Mouse (Mus musculus): ENCODE results near the gene Slc22a21.
A peak's percentile ranks its signal among the peaks of the same experiment; 100 is the strongest.
"Not testable (repeated sequence)": the region's sequence is repeated elsewhere in the genome, so short reads cannot be mapped to it uniquely, and the experiment has no call there.

Slc22a21 gene

DNA sequence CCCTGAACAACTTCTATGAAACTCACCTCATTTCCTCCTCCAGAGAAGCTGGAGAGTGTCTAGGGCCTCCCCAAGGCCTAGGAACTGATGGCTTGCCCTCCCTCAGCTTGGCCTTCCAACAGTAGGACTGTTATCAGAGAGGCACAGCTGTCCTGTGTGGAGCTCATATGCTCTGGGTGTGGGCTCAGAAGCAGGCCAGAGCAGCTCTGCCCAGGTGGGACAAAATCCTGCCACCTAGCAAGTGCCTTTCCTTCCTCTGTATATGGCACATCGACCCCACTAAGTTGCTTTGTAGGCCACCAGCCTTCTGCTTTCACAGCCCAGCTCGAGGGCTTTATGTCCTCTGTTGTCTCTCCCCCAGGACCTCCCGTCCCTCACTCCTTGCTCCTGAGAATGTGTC is 24.6 kb upstream of the Slc22a21 start:
- Histone ChIP-seq H3K27me3 (ENCODE audit: insufficient read depth, low read length) (peaks cover 5% of the 10 kb centered on the region), H3K4me1 (replicated peaks; ENCODE audit: low read depth, low read length) (no peaks in the 10 kb centered on the region; the same call in 1 of the 2 replicates), H3K9me3 (ENCODE audit: low read length) (no peaks in the 10 kb centered on the region), H3K36me3 (ENCODE audit: insufficient read depth, low read length) (no peaks in the 10 kb centered on the region), H3K4me3 (replicated peaks; ENCODE audit: low read length) (no peak overlapping the region)
- TF ChIP-seq NANOG (IDR thresholded peaks at IDR 0.05; ENCODE audit: borderline replicate concordance, low read length) (no peak), CTCF (conservative IDR thresholded peaks at IDR 0.05; ENCODE audit: low read length) (no peak), POU5F1 (IDR thresholded peaks at IDR 0.05; ENCODE audit: borderline replicate concordance, low read length) (no peak)

DNA sequence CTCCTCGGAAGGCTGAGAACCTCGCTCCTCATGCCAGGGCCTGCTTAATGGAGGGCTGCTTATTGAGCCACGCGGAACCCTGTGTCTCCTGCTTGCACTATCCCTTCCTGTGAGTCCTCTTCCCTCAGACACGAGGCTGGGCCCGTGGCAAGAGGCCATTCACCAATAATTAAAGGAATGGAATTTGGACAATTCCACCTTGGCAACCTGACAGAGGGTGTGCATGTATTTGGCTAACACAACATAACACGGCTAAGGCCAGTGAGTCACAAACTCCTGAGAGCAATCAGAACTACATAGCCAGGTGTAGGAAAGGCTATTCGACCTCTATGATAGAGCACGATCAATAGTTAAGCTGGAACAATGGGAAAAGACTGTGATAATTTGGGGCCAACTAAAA is 24.1 kb upstream of the Slc22a21 start:
- no peaks in the 10 kb centered on the region for H3K36me3 ChIP-seq (ENCODE audit: insufficient read depth, low read length)
- no peak overlapping the region for H3K4me3 ChIP-seq (replicated peaks; ENCODE audit: low read length)
- H3K27me3 ChIP-seq (ENCODE audit: insufficient read depth, low read length), result peaks cover 5% of the 10 kb centered on the region
- no peaks in the 10 kb centered on the region; the same call in 1 of the 2 replicates for H3K4me1 ChIP-seq (replicated peaks; ENCODE audit: low read depth, low read length)
- no peaks in the 10 kb centered on the region for H3K9me3 ChIP-seq (ENCODE audit: low read length)
- TF ChIP-seq POU5F1 (IDR thresholded peaks at IDR 0.05; ENCODE audit: borderline replicate concordance, low read length) (no peak), NANOG (IDR thresholded peaks at IDR 0.05; ENCODE audit: borderline replicate concordance, low read length) (no peak), CTCF (conservative IDR thresholded peaks at IDR 0.05; ENCODE audit: low read length) (no peak)

DNA sequence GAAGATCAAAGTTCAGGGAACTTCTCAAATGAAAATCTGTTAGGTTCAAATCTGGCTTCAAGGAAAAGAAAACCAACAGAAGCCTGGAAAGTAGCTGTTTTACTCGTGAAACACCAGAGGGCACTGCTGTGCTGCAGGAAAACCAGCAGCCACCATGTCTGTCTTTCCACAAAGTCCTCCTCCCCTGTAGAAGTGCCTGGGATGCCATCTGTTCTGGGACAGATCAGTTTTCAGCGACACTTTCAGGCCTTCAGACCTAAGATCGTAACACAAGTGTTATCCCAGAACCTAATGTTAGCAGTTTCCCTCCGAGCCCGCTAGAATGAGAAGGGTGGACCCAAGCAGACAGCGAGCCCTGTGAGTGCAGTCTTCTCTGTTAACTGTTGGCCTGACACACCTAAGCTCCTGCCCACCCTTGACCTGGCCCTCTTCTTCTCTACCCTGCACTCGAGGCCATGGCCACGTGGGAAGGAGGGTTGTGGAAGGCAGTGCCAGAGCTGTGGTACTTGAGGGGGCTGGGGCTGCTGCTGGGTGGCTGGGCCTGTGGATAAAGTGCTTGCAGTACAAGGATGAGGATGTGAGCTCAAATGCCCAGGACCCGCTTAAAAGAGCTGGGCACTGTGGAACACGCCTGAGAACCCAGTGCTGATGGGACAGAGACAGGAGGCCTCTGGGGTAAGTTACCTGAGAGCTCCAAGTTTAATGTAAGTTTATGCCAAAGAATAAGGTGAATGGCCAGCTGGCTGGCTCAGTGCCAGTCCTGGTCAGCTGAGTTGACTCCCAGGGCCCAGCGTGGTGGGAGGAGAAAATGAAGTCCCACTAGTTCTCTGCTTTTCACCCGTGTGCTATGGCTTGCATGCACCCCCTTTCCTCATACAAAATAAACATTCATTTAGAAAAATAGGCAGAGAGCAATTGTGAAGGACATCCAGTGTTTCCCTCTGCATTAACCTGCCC is 22.9 kb upstream of the Slc22a21 start:
- H3K27me3 ChIP-seq (ENCODE audit: insufficient read depth, low read length); H3K4me3 ChIP-seq (replicated peaks; ENCODE audit: low read length); H3K4me1 ChIP-seq (replicated peaks; ENCODE audit: low read depth, low read length); H3K36me3 ChIP-seq (ENCODE audit: insufficient read depth, low read length); H3K9me3 ChIP-seq (ENCODE audit: low read length): not testable (repeated sequence)
- peak; percentile 61 for TF ChIP-seq CTCF (conservative IDR thresholded peaks at IDR 0.05; ENCODE audit: low read length)

DNA sequence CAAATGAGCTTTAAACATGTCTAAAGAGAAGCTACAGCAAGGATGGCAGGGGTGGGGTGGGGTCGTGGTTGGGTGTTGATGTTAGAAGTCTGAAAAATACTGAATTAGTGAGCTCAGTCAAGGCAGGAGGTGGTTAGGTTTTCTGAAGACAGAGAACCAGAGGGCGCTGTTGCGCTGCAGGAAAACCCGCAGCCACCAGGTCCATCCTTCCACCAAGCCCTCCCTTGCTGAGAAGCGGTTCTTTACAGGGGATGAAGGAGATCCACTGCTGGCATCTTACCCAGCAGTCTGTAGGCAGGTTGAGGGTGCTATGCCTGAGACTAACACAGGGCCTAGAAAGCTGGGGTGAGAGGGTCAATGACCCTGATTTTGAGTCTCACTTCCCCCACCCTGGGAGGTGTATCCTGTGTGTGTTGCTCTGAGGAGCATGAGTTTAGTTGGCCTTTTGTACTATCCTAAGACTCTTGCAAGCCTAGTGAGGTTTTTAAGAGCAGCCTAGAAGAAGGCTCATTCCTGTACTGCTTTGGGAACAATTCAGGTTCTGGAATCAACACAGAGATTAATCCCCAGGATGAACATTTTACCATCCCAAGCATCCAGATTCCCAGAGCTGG is 22.1 kb upstream of the Slc22a21 start:
- TF ChIP-seq POU5F1 (IDR thresholded peaks at IDR 0.05; ENCODE audit: borderline replicate concordance, low read length), result no peak
- TF ChIP-seq CTCF (conservative IDR thresholded peaks at IDR 0.05; ENCODE audit: low read length), result peak; percentile 38
- Histone ChIP-seq H3K36me3 (ENCODE audit: insufficient read depth, low read length) (no peaks in the 10 kb centered on the region), H3K9me3 (ENCODE audit: low read length) (no peaks in the 10 kb centered on the region), H3K4me1 (replicated peaks; ENCODE audit: low read depth, low read length) (no peaks in the 10 kb centered on the region; the same call in 1 of the 2 replicates), H3K27me3 (ENCODE audit: insufficient read depth, low read length) (peaks cover 5% of the 10 kb centered on the region), H3K4me3 (replicated peaks; ENCODE audit: low read length) (no peak overlapping the region)

DNA sequence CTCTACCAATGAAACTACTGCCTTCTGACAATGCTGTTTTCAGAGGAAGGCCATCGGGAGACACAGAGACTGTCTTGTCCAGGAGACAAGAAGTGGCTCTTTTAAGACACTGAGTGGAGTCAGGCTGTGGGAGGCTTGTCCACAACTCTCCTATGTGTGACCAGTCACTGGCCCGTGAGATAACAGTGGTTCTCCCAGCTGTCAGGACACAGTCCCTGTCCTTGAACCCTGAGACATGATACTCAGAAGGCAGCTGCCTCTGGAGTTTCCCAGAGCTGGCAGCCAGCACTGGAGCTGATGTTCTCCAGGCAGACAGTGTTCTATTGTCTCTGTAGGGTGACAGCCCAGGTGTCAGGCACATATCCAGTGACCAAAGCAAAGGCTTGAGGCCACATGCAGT is 17.5 kb upstream of the Slc22a21 start:
- H3K4me1 ChIP-seq (replicated peaks; ENCODE audit: low read depth, low read length), result no peaks in the 10 kb centered on the region
- H3K9me3 ChIP-seq (ENCODE audit: low read length), result no peaks in the 10 kb centered on the region
- no peak overlapping the region for H3K4me3 ChIP-seq (replicated peaks; ENCODE audit: low read length)
- no peaks in the 10 kb centered on the region for H3K36me3 ChIP-seq (ENCODE audit: insufficient read depth, low read length)
- TF ChIP-seq CTCF (conservative IDR thresholded peaks at IDR 0.05; ENCODE audit: low read length), result no peak
- no peak for TF ChIP-seq NANOG (IDR thresholded peaks at IDR 0.05; ENCODE audit: borderline replicate concordance, low read length)
- no peak for TF ChIP-seq POU5F1 (IDR thresholded peaks at IDR 0.05; ENCODE audit: borderline replicate concordance, low read length)
- H3K27me3 ChIP-seq (ENCODE audit: insufficient read depth, low read length), result peaks cover 10% of the 10 kb centered on the region; the same call in 1 of the 2 replicates

DNA sequence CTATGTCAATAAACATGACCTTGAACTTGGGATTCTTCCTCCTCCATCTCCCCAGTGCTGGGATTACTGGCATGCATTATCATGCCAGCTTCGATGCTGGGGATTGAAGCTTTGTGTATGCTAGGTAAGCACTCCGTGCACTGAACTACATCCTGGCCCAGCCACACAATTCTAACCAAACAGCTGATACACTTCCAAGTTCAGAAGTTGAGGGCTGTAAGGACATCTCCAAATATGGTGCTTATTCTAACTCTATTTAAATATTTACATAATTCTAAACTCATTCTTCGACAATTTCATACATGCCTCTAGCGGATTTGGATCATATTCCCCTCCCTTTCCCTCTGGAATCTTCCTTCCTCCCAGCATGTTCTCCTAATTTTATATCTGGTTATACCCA is 12.1 kb upstream of the Slc22a21 start:
- Histone ChIP-seq H3K4me1 (replicated peaks; ENCODE audit: low read depth, low read length) (no peaks in the 10 kb centered on the region), H3K4me3 (replicated peaks; ENCODE audit: low read length) (no peak overlapping the region), H3K27me3 (ENCODE audit: insufficient read depth, low read length) (peaks cover 5% of the 10 kb centered on the region; the same call in 1 of the 2 replicates), H3K9me3 (ENCODE audit: low read length) (no peaks in the 10 kb centered on the region), H3K36me3 (ENCODE audit: insufficient read depth, low read length) (no peaks in the 10 kb centered on the region)
- TF ChIP-seq CTCF (conservative IDR thresholded peaks at IDR 0.05; ENCODE audit: low read length), result no peak
- no peak for TF ChIP-seq NANOG (IDR thresholded peaks at IDR 0.05; ENCODE audit: borderline replicate concordance, low read length)
- no peak for TF ChIP-seq POU5F1 (IDR thresholded peaks at IDR 0.05; ENCODE audit: borderline replicate concordance, low read length)

DNA sequence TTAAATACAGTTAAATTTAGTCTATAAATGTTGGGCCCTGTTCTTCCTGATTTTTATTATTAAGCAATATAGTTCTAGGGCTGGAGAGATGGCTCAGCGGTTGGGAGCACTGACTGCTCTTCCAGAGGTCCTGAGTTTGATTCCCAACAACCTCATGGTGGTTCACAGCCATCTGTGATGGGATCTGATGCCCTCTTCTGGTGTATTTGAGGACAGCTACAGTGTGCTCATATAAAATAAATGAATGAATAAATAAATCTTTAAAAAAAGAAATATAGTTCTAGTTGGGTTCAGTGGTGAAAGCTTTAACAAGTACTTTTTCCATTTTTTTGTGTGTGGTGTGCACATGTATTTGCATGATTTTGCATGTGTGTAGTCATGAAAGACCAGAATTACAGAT is 9.1 kb upstream of the Slc22a21 start:
- no peaks in the 10 kb centered on the region for H3K36me3 ChIP-seq (ENCODE audit: insufficient read depth, low read length)

DNA sequence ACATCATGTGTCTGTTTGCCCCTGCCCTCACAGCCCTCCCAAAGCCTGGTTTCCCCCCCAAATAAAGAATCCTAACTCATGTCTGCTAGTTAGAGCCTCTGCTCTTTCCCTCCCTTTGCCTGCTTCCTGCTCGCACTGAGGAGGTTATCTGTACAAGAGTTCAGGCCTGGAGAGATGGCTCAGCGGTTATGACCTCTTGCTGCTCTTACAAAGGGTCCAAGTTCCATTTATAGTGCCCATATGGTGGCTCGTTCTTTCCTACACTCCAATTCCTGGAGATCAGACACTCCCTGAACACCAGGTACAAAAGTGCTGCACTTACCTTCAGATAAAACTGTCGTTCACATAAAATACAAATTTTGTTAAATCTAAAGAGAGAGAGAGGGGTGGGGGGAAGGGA is 7.9 kb upstream of the Slc22a21 start:
- peaks cover 4% of the 10 kb centered on the region; the same call in 1 of the 2 replicates for H3K4me1 ChIP-seq (replicated peaks; ENCODE audit: low read depth, low read length)
- H3K27me3 ChIP-seq (ENCODE audit: insufficient read depth, low read length), result 0 out of 2 replicates have a peak, but pooled peaks cover 5% of the 10 kb centered on the region
- no peak for TF ChIP-seq POU5F1 (IDR thresholded peaks at IDR 0.05; ENCODE audit: borderline replicate concordance, low read length)
- no peak for TF ChIP-seq CTCF (conservative IDR thresholded peaks at IDR 0.05; ENCODE audit: low read length)
- TF ChIP-seq NANOG (IDR thresholded peaks at IDR 0.05; ENCODE audit: borderline replicate concordance, low read length), result no peak
- no peaks in the 10 kb centered on the region for H3K9me3 ChIP-seq (ENCODE audit: low read length)
- no peak overlapping the region for H3K4me3 ChIP-seq (replicated peaks; ENCODE audit: low read length)
- no peaks in the 10 kb centered on the region for H3K36me3 ChIP-seq (ENCODE audit: insufficient read depth, low read length)

More for the DNA sequence above, 9.1 kb upstream of the Slc22a21 start:
- Histone ChIP-seq H3K4me1 (replicated peaks; ENCODE audit: low read depth, low read length) (no peaks in the 10 kb centered on the region), H3K9me3 (ENCODE audit: low read length) (no peaks in the 10 kb centered on the region), H3K4me3 (replicated peaks; ENCODE audit: low read length) (no peak overlapping the region), H3K27me3 (ENCODE audit: insufficient read depth, low read length) (0 out of 2 replicates have a peak, but pooled peaks cover 5% of the 10 kb centered on the region)
- no peak for TF ChIP-seq CTCF (conservative IDR thresholded peaks at IDR 0.05; ENCODE audit: low read length)
- TF ChIP-seq NANOG (IDR thresholded peaks at IDR 0.05; ENCODE audit: borderline replicate concordance, low read length), result no peak
- no peak for TF ChIP-seq POU5F1 (IDR thresholded peaks at IDR 0.05; ENCODE audit: borderline replicate concordance, low read length)
